7 mouse cellular contexts compared by ENCODE assay signal in genomic region chr16:23103038-23103745, GRCm38 (mm10). TPM values are rescaled to one million over a fixed set of nuclear protein-coding genes. Genes with fewer than 3 reads are reported as not detected.
DNase-seq lines count a peak whose midpoint lies in the region; ATAC-seq and TF ChIP-seq lines count a peak whose summit lies in the region.

No protein-coding gene starts in this region.

- H3K36me3 ChIP-seq in ES-Bruce4 (ENCODE audit: control insufficient read depth, insufficient read depth, low read length, poor library complexity, severe bottlenecking): peaks cover 5% of the 10 kb centered on the region
- no peaks in the 10 kb centered on the region for H3K36me3 ChIP-seq in hindbrain, embryonic 14.5 days (replicated peaks; ENCODE audit: control insufficient read depth, insufficient read depth)
- no peaks in the 10 kb centered on the region for H3K36me3 ChIP-seq in liver, embryonic 15.5 days (replicated peaks)

- no peaks in the 10 kb centered on the region for H3K4me1 ChIP-seq in ES-Bruce4 (ENCODE audit: control insufficient read depth, insufficient read depth, low read length)
- H3K4me1 ChIP-seq in bone marrow, adult 2 months (ENCODE audit: control insufficient read depth, insufficient read depth, low read length): no peaks in the 10 kb centered on the region; the same call in 1 of the 2 replicates
- H3K4me1 ChIP-seq in hindbrain, embryonic 14.5 days (replicated peaks; ENCODE audit: control insufficient read depth, insufficient read depth, low read length): no peaks in the 10 kb centered on the region; the same call in none of the 2 replicates
- H3K4me1 ChIP-seq in liver, embryonic 15.5 days (replicated peaks): peaks cover 43% of the 10 kb centered on the region

- H3K9me3 ChIP-seq in ES-Bruce4 (replicated peaks; ENCODE audit: control insufficient read depth, insufficient read depth, low read length, poor library complexity, severe bottlenecking): no peaks in the 10 kb centered on the region
- no peaks in the 10 kb centered on the region for H3K9me3 ChIP-seq in hindbrain, embryonic 14.5 days (ENCODE audit: control insufficient read depth, low read length)
- no peaks in the 10 kb centered on the region for H3K9me3 ChIP-seq in liver, embryonic 15.5 days (replicated peaks)

- peak overlapping the region; percentile 44 for H3K4me2 ChIP-seq in hindbrain, embryonic 14.5 days (replicated peaks)
- peak overlapping the region; percentile 74 for H3K4me2 ChIP-seq in liver, embryonic 15.5 days

- 17% methylated on average over 17 of the region's 17 CpGs for WGBS in bone marrow, adult 2 months
- WGBS in hindbrain, embryonic 14.5 days: 45% methylated on average over 17 of the region's 17 CpGs
- WGBS in liver, embryonic 15.5 days (ENCODE audit: insufficient replicate concordance): 21% methylated on average over 17 of the region's 17 CpGs

- TF ChIP-seq POLR2A in ES-Bruce4 (IDR thresholded peaks at IDR 0.05; ENCODE audit: insufficient read depth, low read length): no peak
- TF ChIP-seq POLR2A in bone marrow, adult 2 months (IDR thresholded peaks at IDR 0.05; ENCODE audit: borderline replicate concordance, control insufficient read depth, low read depth, low read length): no peak

- TF ChIP-seq EP300 in ES-Bruce4 (IDR thresholded peaks at IDR 0.05; ENCODE audit: insufficient read depth, low read depth, low read length): no peak

- no peak for TF ChIP-seq CTCF in ES-Bruce4 (IDR thresholded peaks at IDR 0.05; ENCODE audit: low read depth, low read length)
- TF ChIP-seq CTCF in bone marrow, adult 2 months (IDR thresholded peaks at IDR 0.05; ENCODE audit: control insufficient read depth, insufficient read depth, low read length): no peak

- ATAC-seq in hindbrain, embryonic 14.5 days (ENCODE audit: low FRiP score): no peak
- no peak for ATAC-seq in liver, embryonic 15.5 days (ENCODE audit: insufficient read depth)

- H3K9ac ChIP-seq in ES-Bruce4 (ENCODE audit: low read depth, poor library complexity, severe bottlenecking): peak overlapping the region; percentile 67
- peak overlapping the region; percentile 28; the same call in 1 of the 2 replicates for H3K9ac ChIP-seq in hindbrain, embryonic 14.5 days
- H3K9ac ChIP-seq in liver, embryonic 15.5 days: peak overlapping the region; percentile 42; the same call in 1 of the 2 replicates

- H3K27ac ChIP-seq in ES-Bruce4 (ENCODE audit: insufficient read depth, low read length): peak overlapping the region; percentile 98
- peak overlapping the region; percentile 10; the same call in 1 of the 2 replicates for H3K27ac ChIP-seq in bone marrow, adult 2 months (ENCODE audit: control insufficient read depth, insufficient read depth, low read depth, low read length, poor library complexity)
- H3K27ac ChIP-seq in hindbrain, embryonic 14.5 days: no peak overlapping the region
- H3K27ac ChIP-seq in liver, embryonic 15.5 days (replicated peaks): peak overlapping the region; percentile 51; the same call in 1 of the 2 replicates

- H3K27me3 ChIP-seq in ES-Bruce4 (ENCODE audit: control insufficient read depth, insufficient read depth, low read length, poor library complexity, severe bottlenecking): no peaks in the 10 kb centered on the region
- peaks cover 22% of the 10 kb centered on the region for H3K27me3 ChIP-seq in hindbrain, embryonic 14.5 days (ENCODE audit: control insufficient read depth, insufficient read depth, low read length)
- peaks cover 13% of the 10 kb centered on the region; the same call in 1 of the 2 replicates for H3K27me3 ChIP-seq in liver, embryonic 15.5 days

- H3K4me3 ChIP-seq in ES-Bruce4 (ENCODE audit: low read depth, low read length): peak overlapping the region; percentile 96
- peak overlapping the region; percentile 18 for H3K4me3 ChIP-seq in bone marrow, adult 2 months (replicated peaks; ENCODE audit: control insufficient read depth, low read depth, low read length)
- peak overlapping the region; percentile 13; the same call in 1 of the 2 replicates for H3K4me3 ChIP-seq in hindbrain, embryonic 14.5 days (replicated peaks; ENCODE audit: low read length)
- peak overlapping the region; percentile 52 for H3K4me3 ChIP-seq in liver, embryonic 15.5 days (replicated peaks)

- DNase-seq in hindbrain, embryonic 14.5 days (ENCODE audit: low spot score): no peak
- DNase-seq in layer of hippocampus, postnatal 25 days (ENCODE audit: extremely low spot score in 1 of 2, low spot score in 1 of 2): no peak
- DNase-seq in thymus, postnatal 4 days: no peak
- no peak for DNase-seq in layer of hippocampus, adult 11-12 months (ENCODE audit: low spot score)

RNA-seq across cellular contexts. Expression of gene Eif4a2, which starts 4.1 kb away (rescaled TPM):
- polyA plus RNA-seq in ES-Bruce4 (2011; ENCODE audit: insufficient read depth, insufficient read length, low read depth, missing spikeins): 967 and 1,069 TPM in 2 replicates
- polyA plus RNA-seq in bone marrow, adult 2 months (2011; ENCODE audit: insufficient read depth, insufficient read length, low replicate concordance, missing spikeins): 103 and 232 TPM in 2 replicates
- polyA plus RNA-seq in hindbrain, embryonic 14.5 days (2014; fragmentation: Nextera tagmentation; extraction: Ambion mirVana): 352 and 389 TPM in 2 replicates
- polyA plus RNA-seq in liver, embryonic 15.5 days (2015; fragmentation: Nextera tagmentation; extraction: Ambion mirVana): 58.3 and 60.6 TPM in 2 replicates
- 100 to 1,000 TPM; 898 to 914 TPM for total RNA-seq in layer of hippocampus, postnatal 25 days (2021)

RNA-seq across cellular contexts. Expression of gene Rfc4, which starts 24.3 kb away (rescaled TPM):
- 71.2 and 73.8 TPM in 2 replicates for polyA plus RNA-seq in ES-Bruce4 (2011; ENCODE audit: insufficient read depth, insufficient read length, low read depth, missing spikeins)
- 35.1 and 55.1 TPM in 2 replicates for polyA plus RNA-seq in bone marrow, adult 2 months (2011; ENCODE audit: insufficient read depth, insufficient read length, low replicate concordance, missing spikeins)
- 41.3 and 43.1 TPM in 2 replicates for polyA plus RNA-seq in hindbrain, embryonic 14.5 days (2014; fragmentation: Nextera tagmentation; extraction: Ambion mirVana)
- polyA plus RNA-seq in liver, embryonic 15.5 days (2015; fragmentation: Nextera tagmentation; extraction: Ambion mirVana): 119 and 137 TPM in 2 replicates
- 1 to 10 TPM; 4.8 TPM for total RNA-seq in layer of hippocampus, postnatal 25 days (2021)

RNA-seq across cellular contexts. Expression of gene Adipoq, which starts 43.1 kb away (rescaled TPM):
- polyA plus RNA-seq in ES-Bruce4 (2011; ENCODE audit: insufficient read depth, insufficient read length, low read depth, missing spikeins): not detected in 2 replicates
- polyA plus RNA-seq in bone marrow, adult 2 months (2011; ENCODE audit: insufficient read depth, insufficient read length, low replicate concordance, missing spikeins): 32.3 and 39.5 TPM in 2 replicates
- not detected in 2 replicates for polyA plus RNA-seq in hindbrain, embryonic 14.5 days (2014; fragmentation: Nextera tagmentation; extraction: Ambion mirVana)
- not detected in 2 replicates for polyA plus RNA-seq in liver, embryonic 15.5 days (2015; fragmentation: Nextera tagmentation; extraction: Ambion mirVana)
- total RNA-seq in layer of hippocampus, postnatal 25 days (2021): not detected

RNA-seq across cellular contexts. Expression of gene Kng1, which starts 45.5 kb away (rescaled TPM):
- 1.1 TPM in 1 of 2 replicates, not detected in the other for polyA plus RNA-seq in ES-Bruce4 (2011; ENCODE audit: insufficient read depth, insufficient read length, low read depth, missing spikeins)
- polyA plus RNA-seq in bone marrow, adult 2 months (2011; ENCODE audit: insufficient read depth, insufficient read length, low replicate concordance, missing spikeins): 6.3 and 13.7 TPM in 2 replicates
- polyA plus RNA-seq in hindbrain, embryonic 14.5 days (2014; fragmentation: Nextera tagmentation; extraction: Ambion mirVana): not detected in 2 replicates
- 918 and 1,131 TPM in 2 replicates for polyA plus RNA-seq in liver, embryonic 15.5 days (2015; fragmentation: Nextera tagmentation; extraction: Ambion mirVana)
- total RNA-seq in layer of hippocampus, postnatal 25 days (2021): not detected

Comparison
In these comparisons a context has a peak if more than half of its experiments do, and no peak if none do; other contexts are left out.
1. H3K4me3 ChIP-seq: peak in every context shown above with its lines; median percentile 96 in ES-Bruce4; 52 in liver, embryonic 15.5 days; 18 in bone marrow, adult 2 months; 13 in hindbrain, embryonic 14.5 days.
2. RNA of gene Adipoq, which starts 43.1 kb away (polyA plus RNA-seq): 32.3 to 39.5 TPM in bone marrow, adult 2 months; not detected in hindbrain, embryonic 14.5 days, not detected in ES-Bruce4 and not detected in liver, embryonic 15.5 days; every median in the first group is over 10 times any median in the second.
3. Peak in every context shown above with its lines, with median percentiles within 50 percentile points of each other: H3K9ac ChIP-seq.